Mouse (Mus musculus): ENCODE measurements around the gene Tiam2.
"Not testable (repeated sequence)": the region's sequence is repeated elsewhere in the genome, so short reads cannot be mapped to it uniquely, and the experiment has no call there.

Tiam2 gene

GRCm38 (mm10) chr17:3338821-3339220 is 12.4 kb downstream of the Tiam2 start:
- no peak for DNase-seq (ENCODE audit: low read depth, low spot score)

- no peak for DNase-seq (ENCODE audit: low read depth, low spot score)
Measured at GRCm38 (mm10) chr17:3344872-3345271, 18.5 kb downstream of the Tiam2 start.

GRCm38 (mm10) chr17:3345276-3345885 is 19.0 kb downstream of the Tiam2 start:
- DNase-seq (ENCODE audit: low read depth, low spot score): no peak

- no peak for DNase-seq (ENCODE audit: low read depth, low spot score)
Measured at GRCm38 (mm10) chr17:3347800-3348199, 21.4 kb downstream of the Tiam2 start.

GRCm38 (mm10) chr17:3349331-3349730 is 23.0 kb downstream of the Tiam2 start:
- DNase-seq (ENCODE audit: low read depth, low spot score): no peak

- no peak for DNase-seq (ENCODE audit: low read depth, low spot score)
Measured at GRCm38 (mm10) chr17:3349939-3350338, 23.6 kb downstream of the Tiam2 start.

GRCm38 (mm10) chr17:3350405-3350804 is 24.0 kb downstream of the Tiam2 start:
- DNase-seq (ENCODE audit: low read depth, low spot score): no peak

- DNase-seq (ENCODE audit: low read depth, low spot score): no peak
Measured at GRCm38 (mm10) chr17:3351668-3352067, 25.3 kb downstream of the Tiam2 start.

- DNase-seq (ENCODE audit: low read depth, low spot score): not testable (repeated sequence)
Measured at GRCm38 (mm10) chr17:3353141-3353540, 26.8 kb downstream of the Tiam2 start.

GRCm38 (mm10) chr17:3354856-3355255 is 28.5 kb downstream of the Tiam2 start:
- no peak for DNase-seq (ENCODE audit: low read depth, low spot score)

GRCm38 (mm10) chr17:3356633-3357365 is 30.4 kb downstream of the Tiam2 start:
- DNase-seq (ENCODE audit: low read depth, low spot score): no peak

- DNase-seq (ENCODE audit: low read depth, low spot score): no peak
Measured at GRCm38 (mm10) chr17:3360236-3360635, 33.9 kb downstream of the Tiam2 start.

GRCm38 (mm10) chr17:3361751-3362150 is 35.4 kb downstream of the Tiam2 start:
- no peak for DNase-seq (ENCODE audit: low read depth, low spot score)

- DNase-seq (ENCODE audit: low read depth, low spot score): no peak
Measured at GRCm38 (mm10) chr17:3363216-3363615, 36.8 kb downstream of the Tiam2 start.

- no peak for DNase-seq (ENCODE audit: low read depth, low spot score)
Measured at GRCm38 (mm10) chr17:3366741-3367140, 40.4 kb downstream of the Tiam2 start.

GRCm38 (mm10) chr17:3368386-3368785 is 42.0 kb downstream of the Tiam2 start:
- DNase-seq (ENCODE audit: low read depth, low spot score): no peak

- DNase-seq (ENCODE audit: low read depth, low spot score): no peak
Measured at GRCm38 (mm10) chr17:3369631-3370030, 43.3 kb downstream of the Tiam2 start.

GRCm38 (mm10) chr17:3378606-3379005 is 52.2 kb downstream of the Tiam2 start:
- DNase-seq (ENCODE audit: low read depth, low spot score): no peak

- DNase-seq (ENCODE audit: low read depth, low spot score): no peak
Measured at GRCm38 (mm10) chr17:3379753-3380588, 53.6 kb downstream of the Tiam2 start.

- no peak for DNase-seq (ENCODE audit: low read depth, low spot score)
Measured at GRCm38 (mm10) chr17:3385391-3385790, 59.0 kb downstream of the Tiam2 start.

GRCm38 (mm10) chr17:3387819-3388218 is 61.4 kb downstream of the Tiam2 start:
- DNase-seq (ENCODE audit: low read depth, low spot score): no peak

- no peak for DNase-seq (ENCODE audit: low read depth, low spot score)
Measured at GRCm38 (mm10) chr17:3389741-3390140, 63.4 kb downstream of the Tiam2 start.
